Mouse (Mus musculus): ENCODE measurements around the gene Slc12a5. TPM values are rescaled to one million over a fixed set of nuclear protein-coding genes. Genes with fewer than 3 reads are reported as not detected.

The Slc12a5 gene
- polyA plus RNA-seq, 1 experiment = 345 TPM

GRCm38 (mm10) chr2:164942692-164943290 is 17.8 kb upstream of the Slc12a5 start:
- no peak for DNase-seq (ENCODE audit: extremely low spot score in 1 of 2, low spot score in 1 of 2)

GRCm38 (mm10) chr2:164947506-164947905 is 13.1 kb upstream of the Slc12a5 start:
- DNase-seq (ENCODE audit: extremely low spot score in 1 of 2, low spot score in 1 of 2) = no peak

- DNase-seq (ENCODE audit: extremely low spot score in 1 of 2, low spot score in 1 of 2) = no peak
Measured at GRCm38 (mm10) chr2:164947930-164948329, 12.7 kb upstream of the Slc12a5 start.

DNA sequence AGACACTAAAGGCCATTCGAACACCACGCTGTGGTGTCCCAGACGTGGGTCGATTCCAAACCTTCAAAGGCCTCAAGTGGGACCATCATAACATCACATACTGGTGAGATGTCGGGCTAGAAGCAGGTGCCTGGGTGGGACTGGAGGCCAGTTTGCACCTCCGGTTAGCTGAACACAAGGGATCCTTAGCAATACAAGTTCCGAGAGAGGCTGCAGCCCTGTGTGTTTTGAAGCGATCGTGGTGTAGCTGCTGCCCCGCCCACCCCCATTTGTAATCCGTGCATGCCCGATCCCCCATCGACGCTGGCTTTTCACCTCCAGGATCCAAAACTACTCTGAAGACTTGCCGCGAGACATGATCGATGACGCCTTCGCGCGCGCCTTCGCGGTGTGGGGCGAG is 11.6 kb upstream of the Slc12a5 start:
- no peak for DNase-seq (ENCODE audit: extremely low spot score in 1 of 2, low spot score in 1 of 2)

GRCm38 (mm10) chr2:164950501-164950900 is 10.1 kb upstream of the Slc12a5 start:
- no peak for DNase-seq (ENCODE audit: extremely low spot score in 1 of 2, low spot score in 1 of 2)

GRCm38 (mm10) chr2:164951745-164952144 is 8.9 kb upstream of the Slc12a5 start:
- no peak for DNase-seq (ENCODE audit: extremely low spot score in 1 of 2, low spot score in 1 of 2)

DNA sequence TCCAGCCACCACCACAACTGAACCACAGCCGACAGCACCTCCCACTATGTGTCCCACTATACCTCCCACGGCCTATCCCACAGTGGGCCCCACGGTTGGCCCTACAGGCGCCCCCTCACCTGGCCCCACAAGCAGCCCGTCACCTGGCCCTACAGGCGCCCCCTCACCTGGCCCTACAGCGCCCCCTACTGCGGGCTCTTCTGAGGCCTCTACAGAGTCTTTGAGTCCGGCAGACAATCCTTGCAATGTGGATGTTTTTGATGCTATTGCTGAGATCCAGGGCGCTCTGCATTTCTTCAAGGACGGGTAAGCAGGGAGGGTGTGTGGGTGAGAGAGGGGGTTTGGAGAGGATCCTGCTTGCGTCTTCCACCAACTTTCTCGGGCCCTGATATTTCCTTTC is 8.2 kb upstream of the Slc12a5 start:
- DNase-seq (ENCODE audit: extremely low spot score in 1 of 2, low spot score in 1 of 2) = no peak

DNA sequence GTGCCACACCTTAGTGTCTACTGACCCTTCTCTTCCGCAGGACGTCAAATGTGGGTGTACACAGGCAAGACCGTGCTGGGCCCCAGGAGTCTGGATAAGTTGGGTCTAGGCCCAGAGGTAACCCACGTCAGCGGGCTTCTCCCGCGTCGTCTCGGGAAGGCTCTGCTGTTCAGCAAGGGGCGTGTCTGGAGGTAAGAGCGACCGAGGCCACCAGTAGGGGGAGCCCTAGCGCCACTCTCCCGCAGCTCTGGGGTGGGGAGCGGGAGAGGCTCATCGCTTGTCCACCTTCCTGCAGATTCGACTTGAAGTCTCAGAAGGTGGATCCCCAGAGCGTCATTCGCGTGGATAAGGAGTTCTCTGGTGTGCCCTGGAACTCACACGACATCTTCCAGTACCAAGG is 7.4 kb upstream of the Slc12a5 start:
- peak in 1 of 2 experiments; percentile 88 for DNase-seq (ENCODE audit: extremely low spot score in 1 of 2, low spot score in 1 of 2)

- DNase-seq (ENCODE audit: extremely low spot score in 1 of 2, low spot score in 1 of 2) = no peak
Measured at GRCm38 (mm10) chr2:164955725-164956124, 4.9 kb upstream of the Slc12a5 start.

DNA sequence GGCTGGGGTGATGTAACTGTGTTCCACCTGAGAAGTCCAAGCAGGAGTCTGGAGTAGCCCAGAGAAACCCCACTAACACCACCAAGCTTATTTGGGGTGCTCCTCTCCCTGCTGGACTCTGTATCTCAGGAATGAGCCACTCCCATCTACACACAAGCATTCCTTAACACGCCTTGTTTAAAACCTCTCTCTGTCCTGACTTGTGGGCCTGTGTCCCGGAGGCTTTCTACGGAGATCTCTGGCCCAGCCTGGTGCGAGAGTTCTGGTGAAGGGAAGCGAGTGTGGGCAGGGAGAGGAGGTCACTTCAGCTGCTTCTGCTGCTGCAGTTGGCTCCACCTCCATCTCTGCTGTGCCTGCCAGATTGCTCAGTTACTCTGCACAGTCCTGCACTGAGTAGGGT is 4.4 kb upstream of the Slc12a5 start:
- DNase-seq (ENCODE audit: extremely low spot score in 1 of 2, low spot score in 1 of 2) = no peak

- DNase-seq (ENCODE audit: extremely low spot score in 1 of 2, low spot score in 1 of 2) = no peak
Measured at GRCm38 (mm10) chr2:164957548-164958315, 2.9 kb upstream of the Slc12a5 start.

DNA sequence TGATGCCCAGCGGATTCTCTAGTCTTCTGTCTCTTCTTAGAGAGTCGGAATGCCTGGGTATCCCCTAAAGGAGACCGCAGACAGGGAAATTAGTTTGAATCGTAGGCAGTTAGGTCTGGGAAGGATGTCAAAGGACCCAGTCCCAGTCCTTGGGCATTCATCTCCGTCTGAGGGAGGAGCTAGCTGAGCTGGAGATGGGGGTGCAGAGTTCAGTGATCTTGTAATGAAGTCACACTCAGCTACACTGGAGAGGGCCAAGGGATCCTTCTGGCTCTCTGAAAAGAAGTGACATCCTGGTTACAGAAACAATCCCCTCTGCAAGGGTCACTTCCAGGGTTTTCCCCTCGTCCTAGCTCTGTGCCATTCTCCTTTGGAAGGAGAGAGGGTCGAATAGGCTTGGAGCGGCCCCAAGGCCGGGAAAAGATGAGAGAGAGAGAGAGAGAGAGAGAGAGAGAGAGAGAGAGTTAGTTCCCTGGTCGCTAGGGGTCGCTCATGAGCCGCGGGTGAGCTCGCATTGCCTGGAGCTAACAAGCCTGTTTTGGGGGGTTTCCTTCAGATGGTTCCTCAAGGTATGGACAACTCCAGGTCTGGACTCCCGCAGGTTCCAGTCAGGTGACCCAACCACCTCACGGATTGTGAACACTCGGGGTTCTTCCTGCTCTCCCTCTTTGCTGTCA is 1.0 kb downstream of the Slc12a5 start:
- peak in 1 of 2 experiments; percentile 88 for DNase-seq (ENCODE audit: extremely low spot score in 1 of 2, low spot score in 1 of 2)

- no peak for DNase-seq (ENCODE audit: extremely low spot score in 1 of 2, low spot score in 1 of 2)
Measured at GRCm38 (mm10) chr2:164962183-164962580, 1.6 kb downstream of the Slc12a5 start.

DNA sequence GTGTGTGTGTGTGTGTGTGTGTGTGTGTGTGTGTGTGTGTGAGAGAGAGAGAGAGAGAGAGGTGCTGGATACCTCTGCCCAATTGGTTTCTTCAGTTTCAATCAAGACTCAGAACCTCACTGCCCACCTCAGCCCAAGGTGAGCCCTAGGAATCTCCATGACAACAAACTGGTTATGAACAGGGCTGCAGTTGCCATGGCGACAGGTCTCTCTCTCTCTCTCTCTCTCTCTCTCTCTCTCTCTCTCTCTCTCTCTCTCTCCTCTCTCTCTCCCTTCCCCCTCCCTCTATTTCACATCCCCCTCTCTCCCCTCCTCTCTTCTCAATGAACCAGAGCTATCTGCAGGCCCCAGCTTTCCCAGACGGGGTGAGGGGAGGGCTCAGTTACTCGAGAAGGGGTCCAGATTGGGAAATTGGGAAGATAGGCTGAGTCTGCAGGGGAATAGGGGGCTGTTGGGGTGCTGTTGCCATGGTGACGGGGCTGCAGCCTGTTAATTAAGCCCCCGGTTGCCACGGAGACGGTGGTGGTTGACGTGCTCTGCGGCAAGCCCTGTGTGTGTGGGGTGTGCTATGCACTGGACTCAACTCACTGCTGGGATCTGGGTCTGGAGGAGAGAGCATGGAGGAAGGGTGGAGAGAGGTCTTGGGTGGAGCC is 3.8 kb downstream of the Slc12a5 start:
- no peak for DNase-seq (ENCODE audit: extremely low spot score in 1 of 2, low spot score in 1 of 2)

DNA sequence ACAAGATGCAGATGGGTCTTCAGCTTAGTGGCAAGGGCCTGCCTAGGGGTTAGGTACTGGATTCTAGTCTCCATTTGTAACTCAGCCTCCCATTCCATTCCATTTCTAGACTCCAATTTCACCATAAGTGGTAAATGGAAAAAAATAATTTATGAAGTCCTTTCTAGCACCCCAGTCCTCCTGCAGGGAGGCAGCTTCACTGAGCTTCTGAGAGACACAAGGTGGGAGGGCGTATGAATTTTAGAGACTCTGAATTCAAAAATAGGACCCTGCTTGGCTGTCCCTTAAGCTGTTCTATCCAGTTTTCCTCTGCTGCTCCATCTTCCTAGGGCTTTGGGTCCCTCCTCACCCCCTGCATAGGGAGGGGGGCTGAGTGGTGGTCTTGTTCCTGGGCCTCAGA is 4.4 kb downstream of the Slc12a5 start:
- no peak for DNase-seq (ENCODE audit: extremely low spot score in 1 of 2, low spot score in 1 of 2)

DNA sequence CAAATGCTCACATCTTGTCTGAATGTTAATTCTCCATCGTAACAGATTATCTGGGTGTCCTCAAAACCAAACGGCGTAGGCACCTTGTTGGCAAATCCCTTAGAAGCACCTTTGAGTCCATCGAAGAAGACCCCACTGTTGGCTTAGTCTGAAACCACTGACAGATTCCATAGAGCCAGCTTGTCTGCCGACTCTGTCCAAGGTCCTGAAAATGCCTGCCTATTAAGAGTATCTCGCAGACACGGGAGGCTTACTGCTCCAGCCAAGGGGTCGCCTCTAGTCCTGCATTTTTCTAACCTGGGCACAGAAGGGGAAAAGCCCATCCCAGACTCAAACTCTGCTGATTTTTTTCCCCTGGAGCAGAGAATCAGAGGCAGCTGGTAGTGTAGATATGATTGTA is 5.8 kb downstream of the Slc12a5 start:
- no peak for DNase-seq (ENCODE audit: extremely low spot score in 1 of 2, low spot score in 1 of 2)

GRCm38 (mm10) chr2:164967193-164967592 is 6.6 kb downstream of the Slc12a5 start:
- no peak for DNase-seq (ENCODE audit: extremely low spot score in 1 of 2, low spot score in 1 of 2)

DNA sequence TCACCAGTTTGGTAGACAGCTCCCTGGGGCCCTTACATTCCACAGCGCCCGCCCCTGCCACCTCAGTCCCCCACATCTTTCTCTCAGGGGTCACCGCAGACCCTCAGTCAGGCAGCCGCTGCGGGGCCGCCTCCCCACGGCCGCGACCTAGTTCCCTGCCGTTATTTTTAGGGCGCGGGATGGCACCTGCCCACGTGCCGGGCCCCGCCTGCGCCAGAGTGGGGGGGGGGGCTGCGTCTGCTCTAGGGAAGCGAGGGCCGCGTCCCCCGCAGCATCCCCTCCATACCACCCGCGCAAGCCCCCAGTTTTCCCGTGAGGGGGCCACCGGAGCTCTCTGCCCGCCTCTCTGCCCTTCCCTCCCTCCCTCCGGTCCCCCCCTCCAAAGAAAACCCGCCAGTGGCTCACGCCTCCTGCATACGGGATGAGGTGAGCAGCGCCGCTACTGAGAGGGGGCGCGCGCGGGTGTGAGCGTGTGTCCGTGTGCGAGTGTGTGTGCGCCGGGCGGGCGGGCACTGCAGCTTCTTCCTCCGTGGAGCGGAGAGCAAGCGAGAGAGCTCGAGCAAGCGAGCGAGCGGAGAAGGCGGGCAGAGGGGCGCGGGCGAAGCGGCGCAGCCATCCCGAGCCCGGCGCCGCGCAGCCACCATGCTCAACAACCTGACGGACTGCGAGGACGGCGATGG is 7.3 kb downstream of the Slc12a5 start:
- DNase-seq (ENCODE audit: extremely low spot score in 1 of 2, low spot score in 1 of 2) = peak in 1 of 2 experiments; percentile 83

DNA sequence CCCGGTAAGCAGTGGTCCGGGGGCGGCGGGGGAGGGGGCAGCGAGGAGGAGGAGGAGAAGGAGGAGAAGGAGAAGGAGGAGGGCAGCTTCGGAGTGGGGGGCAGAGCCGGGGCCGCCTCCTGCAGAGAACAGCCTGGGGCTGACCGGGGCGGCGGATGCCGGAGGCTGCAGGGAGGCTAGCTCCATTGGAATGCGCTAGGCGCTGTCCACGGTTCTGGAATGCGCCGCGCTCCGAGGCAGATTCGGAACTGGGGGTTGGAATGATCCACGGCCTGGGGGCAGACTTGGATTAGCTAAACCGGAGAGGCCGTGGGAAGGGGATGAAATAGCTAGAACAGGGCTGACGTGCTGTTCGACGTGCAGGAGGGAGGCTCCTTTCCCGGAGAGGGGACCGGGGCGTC is 7.8 kb downstream of the Slc12a5 start:
- no peak for DNase-seq (ENCODE audit: extremely low spot score in 1 of 2, low spot score in 1 of 2)

- no peak for DNase-seq (ENCODE audit: extremely low spot score in 1 of 2, low spot score in 1 of 2)
Measured at GRCm38 (mm10) chr2:164969348-164969781, 8.8 kb downstream of the Slc12a5 start.
